Mouse (Mus musculus) forebrain, embryonic 15.5 days (tissue): ENCODE results near the gene Usp39. TPM values are rescaled to one million over a fixed set of nuclear protein-coding genes. Genes with fewer than 3 reads are reported as not detected.

Experiments
- ATAC-seq: fragments of 200-750 bp; cut with Nextera tagmentation; replicated peaks from 2 replicates; pipeline ENCODE4 v1.8.0; 2017; ENCODE audit warnings: mild to moderate bottlenecking, moderate TSS enrichment, moderate library complexity
- H3K27ac ChIP-seq: fragments of 300-500 bp; sonication (generic); replicated peaks from 2 replicates; pipeline ENCODE4 v1.5.1; 2015; ENCODE audit warnings: mild to moderate bottlenecking, inconsistent platforms
- H3K27me3 ChIP-seq: fragments of 300-500 bp; sonication (generic); 2 replicates; pipeline ENCODE4 v1.6.1; 2015; ENCODE audit warnings: inconsistent platforms
- H3K36me3 ChIP-seq: fragments of 300-500 bp; sonication (generic); 2 replicates; pipeline ENCODE4 v1.6.1; 2015; ENCODE audit warnings: mild to moderate bottlenecking, inconsistent platforms
- H3K4me1 ChIP-seq: fragments of 300-500 bp; sonication (generic); 2 replicates; pipeline ENCODE4 v1.6.1; 2015; ENCODE audit warnings: inconsistent platforms
- H3K4me2 ChIP-seq: fragments of 300-500 bp; sonication (generic); replicated peaks from 2 replicates; pipeline ENCODE4 v1.6.1; 2015; ENCODE audit warnings: mild to moderate bottlenecking, inconsistent platforms
- H3K4me3 ChIP-seq: fragments of 300-500 bp; sonication (generic); 2 replicates; pipeline ENCODE4 v1.5.1; 2015; ENCODE audit warnings: mild to moderate bottlenecking, inconsistent platforms
- H3K9ac ChIP-seq: fragments of 300-500 bp; sonication (generic); replicated peaks from 2 replicates; pipeline ENCODE4 v1.6.1; 2015; ENCODE audit warnings: mild to moderate bottlenecking, inconsistent platforms
- H3K9me3 ChIP-seq: fragments of 300-500 bp; sonication (generic); 2 replicates; pipeline ENCODE4 v1.6.1; 2016; ENCODE audit warnings: inconsistent platforms
- WGBS: fragments of 180-500 bp; shearing (Covaris S2); methylation state at CpG from one replicate; pipeline ENCODE4 v1.1.7; 2015; ENCODE audit warnings: mixed read lengths; 5-methylcytosine and 5-hydroxymethylcytosine counted together
- polyA plus RNA-seq: library from polyadenylated mRNA; unstranded; fragments of >200 nt; fragmentation: Nextera tagmentation; extraction: Ambion mirVana; gene quantifications from 2 replicates; pipeline ENCODE4 v1.2.1, GENCODE M21; 2015

The Usp39 gene
- polyA plus RNA-seq, 1 experiment from 2014 or later: 53.4 TPM

DNA sequence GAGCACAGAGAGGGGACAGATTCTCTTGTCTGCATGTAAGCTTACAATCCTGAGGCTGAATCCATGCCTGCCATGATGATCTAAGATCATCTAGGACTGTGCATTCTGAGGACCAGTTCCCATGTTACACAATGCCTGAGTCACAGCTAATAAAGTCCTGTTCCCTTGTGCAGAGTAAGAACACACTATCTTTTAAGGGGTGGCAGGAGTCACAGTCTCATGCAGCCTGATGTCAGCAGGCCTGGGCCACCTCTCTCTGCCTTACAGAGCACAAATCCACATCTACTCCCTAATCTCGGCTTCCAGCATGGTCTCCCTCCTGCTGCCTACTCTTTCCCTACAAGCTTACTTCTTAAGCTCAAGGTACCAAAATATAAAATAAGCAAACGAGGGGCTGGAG, 29.6 kb downstream of the Usp39 start:
- Histone ChIP-seq H3K36me3 (peaks cover 34% of the 10 kb centered on the region), H3K27ac (no peak overlapping the region), H3K4me1 (no peaks in the 10 kb centered on the region), H3K4me2 (no peak overlapping the region), H3K4me3 (no peak overlapping the region), H3K9me3 (no peaks in the 10 kb centered on the region), H3K9ac (no peak overlapping the region), H3K27me3 (no peaks in the 10 kb centered on the region)
- 86% methylated on average over 2 of the region's 2 CpGs for WGBS
- no peak for ATAC-seq

DNA sequence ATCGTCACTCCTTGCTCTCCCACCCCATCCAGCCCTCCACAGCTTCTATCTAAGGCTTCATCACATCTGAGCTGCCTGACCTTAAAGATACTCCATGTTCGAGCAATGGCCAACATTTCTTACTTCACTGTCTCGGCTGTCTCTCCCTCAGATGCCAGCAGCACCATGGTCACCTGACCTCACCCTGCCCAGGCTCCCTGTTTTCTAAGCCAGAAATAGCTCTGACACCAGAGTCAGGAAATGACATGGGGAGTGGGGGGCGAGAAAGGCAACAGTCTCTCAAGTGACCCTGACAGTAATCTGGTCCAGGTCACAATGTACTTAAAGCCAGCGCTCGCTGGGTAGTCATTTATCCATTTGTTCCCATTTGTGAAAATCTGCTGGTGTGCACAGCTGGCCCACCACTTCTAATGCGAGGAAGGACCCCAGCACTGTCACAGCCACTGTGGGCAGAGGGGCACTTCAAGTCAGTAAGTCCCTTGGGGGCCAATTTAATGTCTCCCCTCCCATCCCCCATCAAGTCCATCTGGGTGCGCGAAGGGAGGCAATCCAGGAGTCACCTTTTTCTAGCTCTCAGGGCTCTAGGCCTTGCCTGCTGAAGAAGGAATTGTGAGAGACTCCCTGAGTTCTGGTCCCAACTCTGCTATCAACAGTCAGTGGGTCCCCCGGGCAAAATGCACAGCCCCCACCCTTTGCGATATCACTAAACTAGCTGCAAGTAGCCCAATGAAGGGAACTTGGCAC, 31.7 kb downstream of the Usp39 start:
- ATAC-seq: no peak
- H3K36me3 ChIP-seq: peaks cover 14% of the 10 kb centered on the region

DNA sequence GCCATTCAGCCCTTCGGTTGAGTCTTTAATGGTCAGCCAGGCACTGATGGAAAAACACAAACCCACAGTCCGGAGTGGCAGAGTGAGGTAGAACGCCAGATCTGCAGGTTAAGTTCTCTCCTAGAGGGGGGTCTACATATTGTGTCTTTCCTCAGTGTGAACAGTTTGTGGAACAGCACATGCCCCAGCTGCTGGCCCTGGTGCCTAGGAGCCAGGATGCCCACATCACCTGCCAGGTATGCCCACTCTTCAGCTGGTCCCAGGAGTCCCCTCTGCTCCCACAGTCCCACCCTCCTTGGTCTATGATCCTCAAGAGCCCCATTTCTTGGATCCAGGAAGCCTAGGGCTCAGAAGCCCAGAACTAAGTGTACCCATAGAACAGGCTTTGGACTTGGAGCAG, 32.8 kb downstream of the Usp39 start:
- Histone ChIP-seq H3K4me1 (no peaks in the 10 kb centered on the region), H3K27ac (no peak overlapping the region), H3K9ac (no peak overlapping the region), H3K4me2 (no peak overlapping the region), H3K9me3 (no peaks in the 10 kb centered on the region), H3K36me3 (peaks cover 3% of the 10 kb centered on the region; the same call in 1 of the 2 replicates), H3K4me3 (no peak overlapping the region), H3K27me3 (no peaks in the 10 kb centered on the region)
- no peak for ATAC-seq
- WGBS: 95% methylated on average over 3 of the region's 3 CpGs

More for the DNA sequence above, 31.7 kb downstream of the Usp39 start:
- H3K4me1 ChIP-seq: no peaks in the 10 kb centered on the region
- H3K27me3 ChIP-seq: no peaks in the 10 kb centered on the region
- no peak overlapping the region for H3K4me2 ChIP-seq
- H3K27ac ChIP-seq: no peak overlapping the region
- no peaks in the 10 kb centered on the region for H3K9me3 ChIP-seq
- no peak overlapping the region for H3K9ac ChIP-seq
- H3K4me3 ChIP-seq: no peak overlapping the region
- 92% methylated on average over 11 of the region's 11 CpGs for WGBS

DNA sequence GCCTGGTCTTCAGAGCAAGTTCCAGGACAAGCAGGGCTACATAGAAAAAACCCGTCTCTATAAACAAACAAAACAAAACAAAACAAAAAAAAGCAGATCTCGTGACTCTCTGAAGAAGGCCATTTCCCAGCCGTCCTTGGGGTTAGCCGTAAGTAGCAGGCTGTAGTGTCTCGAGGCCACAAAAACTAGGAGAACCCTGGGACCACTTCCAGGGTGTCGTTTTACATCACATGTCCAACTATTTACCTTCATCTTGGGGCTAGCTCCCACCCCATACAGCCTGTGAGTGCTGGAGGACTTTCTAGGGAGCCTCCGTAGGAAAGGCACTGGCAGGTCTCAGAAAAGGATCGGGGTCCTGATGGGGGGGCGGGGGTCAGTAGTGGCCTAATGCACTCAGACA, 41.5 kb downstream of the Usp39 start:
- no peak overlapping the region for H3K4me2 ChIP-seq
- no peak overlapping the region for H3K27ac ChIP-seq
- 64% methylated on average over 9 of the region's 9 CpGs for WGBS
- H3K9me3 ChIP-seq: no peaks in the 10 kb centered on the region
- ATAC-seq: no peak
- H3K27me3 ChIP-seq: no peaks in the 10 kb centered on the region
- H3K36me3 ChIP-seq: no peaks in the 10 kb centered on the region
- no peak overlapping the region for H3K4me3 ChIP-seq
- H3K9ac ChIP-seq: no peak overlapping the region
- H3K4me1 ChIP-seq: no peaks in the 10 kb centered on the region

DNA sequence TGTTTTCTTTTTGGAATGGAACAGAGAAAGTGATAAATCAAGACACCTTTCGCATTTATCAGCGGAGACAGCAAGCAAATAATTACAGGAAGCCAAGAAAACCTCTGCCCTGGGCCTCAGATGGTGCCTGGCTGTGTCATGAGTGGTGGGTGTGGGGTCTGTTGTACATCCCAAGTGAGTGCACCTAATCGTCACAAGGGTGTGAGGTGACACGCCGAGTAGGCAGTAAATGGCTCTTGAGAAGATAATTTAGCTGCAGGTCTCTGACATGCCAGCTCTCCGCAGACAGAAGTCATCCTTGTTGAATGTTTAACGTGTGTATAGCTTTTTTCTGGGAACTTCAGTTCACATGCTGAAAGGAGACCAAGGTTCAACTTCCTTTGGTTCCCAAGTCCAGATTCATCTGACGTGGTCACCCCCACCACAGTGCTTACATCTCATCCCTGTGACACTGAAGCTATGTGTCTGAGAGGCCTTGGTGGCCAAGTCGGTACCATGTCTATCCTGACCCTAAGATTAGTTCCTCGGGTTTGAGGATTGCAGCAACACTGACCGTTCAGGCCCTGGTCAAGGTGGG, 42.5 kb downstream of the Usp39 start:
- no peaks in the 10 kb centered on the region for H3K4me1 ChIP-seq
- no peak overlapping the region for H3K27ac ChIP-seq
- H3K36me3 ChIP-seq: no peaks in the 10 kb centered on the region
- no peaks in the 10 kb centered on the region for H3K27me3 ChIP-seq
- H3K9ac ChIP-seq: no peak overlapping the region
- ATAC-seq: no peak
- H3K4me3 ChIP-seq: no peak overlapping the region
- WGBS: 90% methylated on average over 11 of the region's 11 CpGs
- H3K9me3 ChIP-seq: no peaks in the 10 kb centered on the region
- H3K4me2 ChIP-seq: no peak overlapping the region

DNA sequence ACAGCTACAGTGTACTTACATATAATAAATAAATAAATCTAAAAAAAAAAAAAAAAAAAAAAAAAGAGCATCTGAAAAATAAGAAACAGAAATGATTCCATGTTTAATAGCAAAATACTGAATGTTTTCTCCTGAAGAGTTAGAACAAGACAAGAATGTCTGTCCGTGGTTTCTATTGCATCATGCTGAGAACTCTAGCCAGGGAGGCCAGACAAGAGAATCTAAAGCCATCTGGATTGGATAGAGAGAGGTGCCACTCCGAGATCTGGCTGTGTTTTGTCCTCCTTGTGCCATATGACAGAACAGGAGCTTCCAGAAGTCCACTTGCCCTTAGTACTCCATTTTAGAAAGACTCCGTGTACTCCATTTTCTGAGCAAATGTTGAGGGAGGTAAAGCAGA, 47.2 kb downstream of the Usp39 start:
- Histone ChIP-seq H3K4me1 (no peaks in the 10 kb centered on the region), H3K4me3 (no peak overlapping the region), H3K9ac (no peak overlapping the region), H3K36me3 (no peaks in the 10 kb centered on the region), H3K27ac (no peak overlapping the region), H3K27me3 (no peaks in the 10 kb centered on the region), H3K4me2 (no peak overlapping the region), H3K9me3 (no peaks in the 10 kb centered on the region)
- WGBS: 83% methylated on average over 3 of the region's 3 CpGs
- no peak for ATAC-seq

DNA sequence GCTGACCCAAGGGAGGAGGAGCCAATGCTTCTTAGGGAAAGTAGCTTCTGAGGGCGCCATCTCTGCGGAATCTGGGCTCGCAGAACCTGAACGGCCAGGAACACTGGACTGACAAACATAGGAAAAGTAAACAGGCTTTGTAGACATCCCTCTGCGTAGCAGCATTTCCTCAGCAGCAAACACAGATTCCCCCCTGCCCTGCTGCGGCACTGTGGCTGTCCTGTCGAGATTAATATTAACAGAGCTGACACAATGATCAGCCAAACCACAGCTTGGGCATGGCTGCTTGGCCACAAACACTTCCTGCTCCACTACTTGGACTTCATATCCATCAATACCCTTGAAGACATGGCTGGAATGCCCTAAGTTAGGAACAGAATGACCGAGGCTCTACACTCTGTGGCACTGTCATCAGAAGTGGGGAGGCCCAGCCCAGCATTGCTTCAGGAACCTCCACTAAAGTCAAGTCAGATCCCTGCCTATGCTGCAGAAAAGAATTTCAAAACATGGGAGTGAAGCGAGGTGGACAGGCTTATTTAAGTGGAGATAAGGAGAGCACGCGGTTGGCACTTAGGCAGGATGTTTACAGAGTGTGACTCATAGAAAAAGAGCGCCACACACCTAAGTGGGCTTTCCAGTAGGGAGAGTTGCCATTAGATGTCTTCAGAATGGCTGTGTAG, 51.9 kb downstream of the Usp39 start:
- no peaks in the 10 kb centered on the region for H3K4me1 ChIP-seq
- H3K4me2 ChIP-seq: no peak overlapping the region
- no peaks in the 10 kb centered on the region for H3K27me3 ChIP-seq
- WGBS: 85% methylated on average over 12 of the region's 12 CpGs
- no peak overlapping the region for H3K4me3 ChIP-seq
- no peak for ATAC-seq
- no peaks in the 10 kb centered on the region for H3K9me3 ChIP-seq
- H3K36me3 ChIP-seq: no peaks in the 10 kb centered on the region
- no peak overlapping the region for H3K27ac ChIP-seq
- no peak overlapping the region for H3K9ac ChIP-seq

DNA sequence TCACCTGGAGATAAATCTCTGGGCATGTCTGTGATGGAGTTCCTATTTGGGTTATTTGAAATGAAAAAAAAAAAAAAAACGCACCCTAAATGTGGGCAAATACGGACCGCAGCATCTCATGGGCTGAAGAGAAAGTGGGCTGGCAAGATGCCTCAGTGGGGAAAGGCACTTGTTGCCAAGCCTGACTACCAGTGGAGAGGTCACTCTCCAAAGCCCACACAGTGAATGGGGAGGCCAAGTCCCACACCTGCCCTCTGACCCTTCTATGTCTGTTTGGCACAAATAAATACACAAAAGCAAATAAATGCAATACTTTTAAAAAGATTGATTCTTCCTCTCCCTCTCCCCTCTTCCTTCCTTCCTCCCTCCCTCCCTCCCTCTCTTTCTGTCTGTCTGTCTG, 55.5 kb downstream of the Usp39 start:
- no peaks in the 10 kb centered on the region for H3K9me3 ChIP-seq
- H3K4me3 ChIP-seq: no peak overlapping the region
- H3K27ac ChIP-seq: no peak overlapping the region
- no peak for ATAC-seq
- H3K4me2 ChIP-seq: no peak overlapping the region
- 88% methylated on average over 3 of the region's 3 CpGs for WGBS
- H3K36me3 ChIP-seq: no peaks in the 10 kb centered on the region
- H3K9ac ChIP-seq: no peak overlapping the region
- H3K27me3 ChIP-seq: no peaks in the 10 kb centered on the region
- no peaks in the 10 kb centered on the region for H3K4me1 ChIP-seq

DNA sequence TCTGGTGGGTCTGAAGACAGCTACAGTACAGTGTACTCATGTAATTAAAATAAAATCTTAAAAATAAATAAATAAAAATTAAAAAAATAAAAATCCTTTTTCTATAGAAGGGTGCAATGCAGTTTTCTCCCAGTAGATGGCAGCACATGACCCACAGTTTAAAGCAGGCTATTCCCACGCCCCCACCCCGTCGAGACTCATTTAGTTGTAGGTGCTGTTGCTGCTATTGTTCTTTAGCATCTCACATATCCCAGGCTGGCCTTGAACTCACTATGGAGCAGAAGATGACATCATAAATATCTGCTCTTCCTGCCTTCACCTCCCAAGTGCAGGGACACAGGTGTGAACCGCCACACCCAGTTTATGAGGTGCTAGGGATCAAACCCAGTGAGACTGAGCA, 61.1 kb downstream of the Usp39 start:
- Histone ChIP-seq H3K4me2 (no peak overlapping the region), H3K4me1 (no peaks in the 10 kb centered on the region), H3K9me3 (no peaks in the 10 kb centered on the region), H3K4me3 (no peak overlapping the region), H3K27me3 (no peaks in the 10 kb centered on the region), H3K36me3 (no peaks in the 10 kb centered on the region), H3K9ac (no peak overlapping the region), H3K27ac (no peak overlapping the region)
- WGBS: 24% methylated on average over 4 of the region's 4 CpGs
- ATAC-seq: no peak

DNA sequence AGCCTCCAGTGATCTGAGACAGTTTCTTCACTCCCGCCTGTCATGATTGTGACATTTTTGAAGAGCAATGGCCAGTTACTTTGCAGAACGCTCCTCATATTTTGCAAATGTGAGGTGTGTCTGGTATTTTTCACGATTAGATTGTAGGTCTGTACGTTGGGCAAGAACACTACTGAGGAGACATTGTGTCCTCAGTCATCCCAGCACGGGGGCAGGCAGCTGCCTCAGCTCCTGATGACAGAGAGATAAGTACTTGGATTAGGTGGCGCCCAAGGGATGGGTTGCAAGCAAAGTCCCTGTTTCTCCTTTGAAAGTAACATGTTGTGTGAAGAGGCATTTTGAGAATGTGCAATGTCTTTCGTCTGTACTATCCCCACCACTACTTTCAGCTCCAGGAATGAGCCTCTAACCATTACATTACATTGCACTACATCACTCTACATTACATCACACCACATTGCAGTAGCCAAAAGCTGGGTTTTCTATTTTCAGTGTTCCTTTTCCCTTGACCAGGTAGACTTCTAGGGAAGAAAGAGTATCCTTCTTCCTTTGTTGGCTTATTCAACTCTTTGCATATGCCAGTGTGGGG, 64.5 kb downstream of the Usp39 start:
- H3K4me3 ChIP-seq: no peak overlapping the region
- no peak overlapping the region for H3K9ac ChIP-seq
- no peaks in the 10 kb centered on the region for H3K9me3 ChIP-seq
- H3K4me1 ChIP-seq: no peaks in the 10 kb centered on the region
- 77% methylated on average over 7 of the region's 7 CpGs for WGBS
- no peaks in the 10 kb centered on the region for H3K36me3 ChIP-seq
- no peak overlapping the region for H3K27ac ChIP-seq
- no peak overlapping the region for H3K4me2 ChIP-seq
- no peak for ATAC-seq
- no peaks in the 10 kb centered on the region for H3K27me3 ChIP-seq

DNA sequence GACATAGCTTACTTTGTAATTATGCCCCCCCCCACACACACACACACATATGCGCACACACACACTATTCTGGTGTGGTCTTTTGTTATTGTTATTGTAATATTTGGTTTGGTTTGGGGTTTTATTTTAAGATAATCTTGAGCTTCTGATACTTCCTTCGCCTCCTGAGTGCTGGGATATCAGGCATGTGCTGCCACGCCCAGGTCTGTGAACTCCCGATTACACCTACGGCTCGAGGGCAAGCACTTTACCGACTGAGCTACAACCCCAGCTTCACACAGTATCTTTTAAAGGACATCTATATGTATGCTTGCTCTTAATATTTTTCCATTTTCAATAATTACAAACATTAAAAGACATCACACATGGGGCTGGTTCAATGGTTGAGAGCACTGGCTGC, 65.5 kb downstream of the Usp39 start:
- no peak overlapping the region for H3K4me3 ChIP-seq
- H3K4me2 ChIP-seq: no peak overlapping the region
- no peak overlapping the region for H3K9ac ChIP-seq
- no peak overlapping the region for H3K27ac ChIP-seq
- H3K27me3 ChIP-seq: no peaks in the 10 kb centered on the region
- ATAC-seq: no peak
- H3K36me3 ChIP-seq: no peaks in the 10 kb centered on the region
- H3K4me1 ChIP-seq: no peaks in the 10 kb centered on the region
- WGBS: 90% methylated on average over 7 of the region's 7 CpGs
- H3K9me3 ChIP-seq: no peaks in the 10 kb centered on the region

DNA sequence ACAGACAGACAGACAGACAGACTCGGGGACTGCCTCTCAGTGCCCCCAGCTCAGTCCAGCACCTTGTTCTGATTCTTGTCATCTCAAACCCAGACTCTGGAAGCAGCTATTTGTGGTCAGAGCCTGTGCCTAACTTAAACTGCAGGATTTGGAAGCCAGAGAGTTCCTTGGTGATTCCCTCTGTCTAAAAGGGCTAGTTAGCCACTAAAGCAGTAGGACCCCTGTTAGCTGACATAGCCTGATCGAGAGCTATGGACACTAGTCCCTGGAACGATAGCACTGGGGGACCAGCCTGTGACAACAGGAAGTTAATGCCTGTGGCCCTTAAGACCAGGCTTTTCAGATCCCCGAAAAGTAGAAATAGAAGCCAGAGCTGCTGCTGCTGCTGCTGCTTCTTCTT, 66.1 kb downstream of the Usp39 start:
- H3K27me3 ChIP-seq: no peaks in the 10 kb centered on the region
- H3K9me3 ChIP-seq: no peaks in the 10 kb centered on the region
- H3K36me3 ChIP-seq: no peaks in the 10 kb centered on the region
- H3K4me2 ChIP-seq: no peak overlapping the region
- no peak overlapping the region for H3K4me3 ChIP-seq
- H3K4me1 ChIP-seq: no peaks in the 10 kb centered on the region
- H3K27ac ChIP-seq: no peak overlapping the region
- no peak for ATAC-seq
- no peak overlapping the region for H3K9ac ChIP-seq
- 73% methylated on average over 4 of the region's 4 CpGs for WGBS
